Mouse (Mus musculus) heart, adult 8-10 months (tissue): ENCODE measurements at regions not wholly inside any gene's neighbourhood (a gene's known extent, or its start where the extent isn't known, plus 50 kb on each side); places are given as distances from the start of the nearest gene placed in this dataset.
A peak's percentile ranks its signal among the peaks of the same experiment; 100 is the strongest.

Source experiments
- DNase-seq: peaks from one replicate; pipeline ENCODE4 v3.0.0; 2022; ENCODE audit warnings: low spot score

DNA sequence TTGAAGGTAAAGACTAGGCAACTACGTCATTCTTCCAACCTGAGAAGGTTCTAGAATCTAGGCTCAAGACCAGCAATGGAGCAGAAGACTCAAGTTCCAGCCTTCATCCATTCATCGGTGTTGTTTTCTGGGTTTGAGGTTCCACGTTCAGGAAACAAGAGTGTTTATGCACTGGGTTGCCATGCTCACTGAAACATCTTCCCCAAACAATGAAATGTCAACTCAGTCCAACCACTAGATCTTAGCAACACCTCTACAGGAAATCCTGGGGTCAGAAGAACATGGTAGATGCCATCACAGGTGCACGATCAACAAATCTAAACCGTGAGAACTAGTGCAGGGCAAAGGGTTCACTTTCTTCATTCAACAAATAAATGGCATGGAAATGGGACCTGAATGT lies 304.8 kb upstream of the Klf3 start:
- DNase-seq: no peak

DNA sequence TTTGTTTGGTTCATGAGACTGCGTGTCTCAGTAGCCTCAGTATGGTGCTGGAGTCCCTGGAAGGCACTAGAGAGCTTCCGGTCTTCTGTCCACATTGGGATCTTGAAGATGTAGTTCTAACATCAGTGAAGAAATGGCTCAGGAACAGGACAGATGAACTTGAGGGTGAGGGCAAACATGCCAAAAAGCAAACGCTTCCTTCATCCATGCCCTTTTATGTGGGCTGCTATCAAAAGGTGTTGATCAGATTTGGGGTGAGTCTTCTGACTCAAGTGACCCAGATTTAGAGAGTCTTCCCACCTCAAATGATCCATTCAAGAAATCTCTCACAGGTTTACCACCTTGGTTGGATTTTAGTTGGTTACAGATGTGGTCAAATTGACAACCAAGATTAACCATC lies 304.1 kb upstream of the Klf3 start:
- DNase-seq: no peak

DNA sequence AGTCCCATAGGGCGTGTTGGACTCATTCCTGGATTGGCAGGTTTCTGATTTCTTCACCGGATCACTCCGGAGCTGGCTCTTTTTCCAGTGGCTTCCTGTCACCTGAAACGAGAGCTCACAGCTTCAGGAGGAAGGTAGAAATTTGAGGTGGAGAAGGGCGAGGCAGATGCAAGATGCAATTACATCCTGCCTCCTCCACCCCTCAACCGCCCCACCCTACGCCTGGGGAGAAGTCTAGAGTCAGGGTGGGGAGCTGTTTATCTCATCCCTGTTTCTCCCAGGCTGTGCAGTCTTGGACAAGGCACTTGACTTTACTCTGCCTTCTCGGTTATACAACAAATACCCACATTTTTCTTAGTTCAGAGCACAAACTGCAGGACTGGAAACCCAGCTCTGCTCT lies 302.8 kb upstream of the Klf3 start:
- no peak for DNase-seq

DNA sequence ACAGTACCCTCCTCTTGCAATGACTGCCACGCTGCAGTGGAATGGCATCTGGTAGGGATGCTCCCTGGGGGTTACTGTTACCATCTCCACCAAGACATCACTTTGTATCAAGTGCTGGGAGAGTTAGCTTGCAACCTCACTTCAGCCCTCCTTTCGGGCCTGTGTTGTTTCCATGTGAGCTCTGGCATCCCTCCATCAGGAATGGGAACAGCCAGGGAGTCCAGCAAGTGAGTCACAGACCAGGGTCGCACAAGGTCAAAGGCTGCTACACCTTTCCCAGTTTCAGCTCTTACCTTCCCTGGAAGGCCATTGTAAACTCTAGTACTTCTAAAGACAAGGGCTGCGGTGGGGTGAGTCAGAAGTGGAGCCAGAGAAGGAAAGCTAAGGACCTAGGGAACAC lies 302.3 kb upstream of the Klf3 start:
- DNase-seq: no peak

DNA sequence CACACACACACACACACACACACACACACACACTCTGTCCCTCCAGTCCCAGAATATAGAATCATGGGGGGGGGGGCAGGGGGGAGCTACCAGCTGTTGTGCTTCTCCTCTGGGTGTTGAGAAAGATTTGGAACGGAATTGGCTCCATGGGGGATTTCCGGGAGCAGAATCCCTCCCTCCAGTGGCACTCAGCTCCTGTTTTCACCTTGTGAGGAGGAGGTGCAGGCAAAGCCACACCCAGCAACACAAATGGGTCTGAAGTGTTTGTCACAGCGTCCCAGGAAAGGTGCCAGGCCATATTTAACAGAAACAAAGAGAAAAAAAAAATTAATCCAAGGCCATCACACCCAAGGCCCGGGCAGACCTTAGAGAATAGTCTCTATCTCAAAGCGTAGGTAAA lies 301.4 kb upstream of the Klf3 start:
- no peak for DNase-seq

DNA sequence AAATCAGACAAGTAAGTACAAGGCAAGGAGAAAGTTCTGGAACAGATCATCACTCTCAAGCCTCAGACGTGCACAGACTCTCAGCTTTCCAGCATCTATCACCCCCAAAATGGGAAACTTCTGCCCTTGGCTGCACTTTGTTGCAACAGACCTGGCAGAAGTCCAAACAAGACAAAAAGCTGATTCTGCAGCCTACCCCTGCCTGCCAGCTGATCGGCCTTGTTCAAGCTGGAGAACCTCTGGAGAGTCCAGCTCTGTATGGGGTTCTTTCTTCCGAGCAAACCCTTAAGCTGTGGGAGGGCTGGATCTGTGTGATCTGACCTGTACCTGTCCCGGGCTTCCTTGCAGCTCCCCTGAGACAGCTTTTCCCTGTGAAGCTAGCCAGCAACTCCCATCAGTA lies 299.7 kb upstream of the Klf3 start:
- DNase-seq: peak; percentile 73

DNA sequence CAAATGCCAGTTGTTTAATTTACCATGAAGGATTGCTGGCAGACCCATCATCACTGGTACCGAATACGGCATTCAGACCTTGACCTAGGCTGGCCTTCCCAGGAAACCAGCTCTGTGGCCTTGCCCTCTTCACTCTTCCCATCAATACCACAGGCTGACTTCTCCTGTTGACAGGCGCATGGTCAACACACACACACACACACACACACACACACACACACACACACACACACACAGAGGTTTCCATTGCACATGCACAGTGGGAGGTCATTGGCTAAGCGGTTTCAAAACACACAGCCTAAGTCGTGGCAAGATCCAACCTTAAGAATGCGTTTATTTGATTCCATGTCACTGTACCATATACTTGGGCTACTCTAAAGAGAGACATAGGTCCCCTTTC lies 298.7 kb upstream of the Klf3 start:
- DNase-seq: no peak

DNA sequence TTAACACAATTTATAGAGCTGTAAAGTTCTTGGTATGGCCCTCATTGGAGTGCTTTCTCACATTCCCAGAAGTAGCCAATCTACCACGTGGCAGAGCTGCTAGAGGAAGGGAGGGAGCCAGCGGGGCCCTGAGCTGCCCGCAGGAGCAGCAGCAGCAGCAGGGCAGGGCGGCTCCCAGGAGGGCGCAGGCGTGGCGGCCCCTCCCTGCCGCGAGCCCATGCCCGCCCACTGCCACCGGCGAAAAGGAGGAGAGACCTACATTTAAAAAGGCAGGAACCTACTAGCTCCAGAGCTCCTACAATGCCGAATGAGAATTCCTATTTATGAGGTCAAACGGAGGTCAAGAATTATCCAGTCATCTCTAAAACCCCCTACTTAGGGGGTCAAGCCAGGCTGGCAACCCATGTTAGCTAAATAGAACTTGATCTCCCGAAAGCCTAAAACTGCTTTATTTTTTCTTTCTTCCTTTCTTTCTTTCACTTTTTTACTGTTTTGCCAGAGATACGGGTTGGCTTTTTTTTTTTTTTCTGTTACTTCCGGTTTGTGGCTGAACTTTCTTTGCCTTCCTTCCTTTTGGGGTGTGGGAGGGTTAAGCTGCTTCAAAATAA lies 297.9 kb upstream of the Klf3 start:
- DNase-seq: no peak

DNA sequence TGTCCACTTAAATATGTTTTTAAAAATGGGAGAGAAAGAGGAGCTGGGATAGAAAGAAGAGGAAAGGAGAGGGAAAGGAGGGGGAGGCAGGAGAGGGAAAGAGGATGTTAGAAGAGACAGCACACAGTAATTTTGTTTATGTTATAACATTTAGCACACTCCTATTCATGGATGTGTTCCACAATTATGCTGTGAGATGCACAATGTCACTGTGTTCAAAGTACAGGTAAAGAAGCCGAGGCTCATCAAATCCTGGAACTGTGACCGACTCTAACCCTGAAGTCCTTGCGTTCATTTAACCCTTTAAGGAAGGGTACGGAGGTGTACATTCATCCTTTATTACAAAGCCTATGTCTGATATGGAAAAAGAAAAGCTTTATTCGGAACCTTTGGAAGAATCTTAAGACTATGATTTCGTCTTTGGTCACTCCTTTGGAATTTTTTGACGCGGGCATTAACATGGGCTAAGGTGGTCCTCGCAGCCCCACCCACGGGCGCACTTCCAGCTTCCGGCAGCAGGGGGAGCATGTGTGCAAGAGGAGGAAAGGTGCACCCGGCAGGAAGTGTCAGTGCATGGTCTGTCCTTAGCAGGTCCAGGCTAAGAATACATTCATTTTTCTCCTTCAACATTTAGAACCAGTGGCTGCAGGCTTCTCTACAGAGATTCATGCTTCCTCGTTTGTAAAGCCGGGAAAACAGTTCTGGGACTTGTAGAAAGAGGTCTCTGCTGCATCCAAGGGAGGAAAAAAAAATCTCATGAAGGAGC lies 297.2 kb upstream of the Klf3 start:
- peak; percentile 88 for DNase-seq

DNA sequence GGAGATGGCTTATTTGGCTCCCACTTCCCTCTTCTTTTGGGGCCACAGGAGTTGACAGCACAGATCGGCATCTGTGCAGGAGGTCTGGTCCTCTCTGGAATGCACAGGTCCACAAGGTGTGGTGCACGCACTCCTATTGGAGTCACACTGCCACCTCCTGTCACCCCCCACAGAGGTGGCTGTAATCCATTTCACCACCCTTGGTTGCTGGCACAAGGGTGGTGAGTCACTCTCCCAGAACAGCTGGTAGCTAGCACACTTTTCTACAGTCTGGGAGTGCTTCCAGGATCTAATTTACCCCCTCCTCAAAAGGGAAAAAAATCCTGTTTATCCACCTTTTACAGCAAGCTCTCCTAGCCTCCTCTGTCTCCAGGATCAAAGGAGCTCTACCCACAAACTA lies 294.6 kb upstream of the Klf3 start:
- DNase-seq: no peak

DNA sequence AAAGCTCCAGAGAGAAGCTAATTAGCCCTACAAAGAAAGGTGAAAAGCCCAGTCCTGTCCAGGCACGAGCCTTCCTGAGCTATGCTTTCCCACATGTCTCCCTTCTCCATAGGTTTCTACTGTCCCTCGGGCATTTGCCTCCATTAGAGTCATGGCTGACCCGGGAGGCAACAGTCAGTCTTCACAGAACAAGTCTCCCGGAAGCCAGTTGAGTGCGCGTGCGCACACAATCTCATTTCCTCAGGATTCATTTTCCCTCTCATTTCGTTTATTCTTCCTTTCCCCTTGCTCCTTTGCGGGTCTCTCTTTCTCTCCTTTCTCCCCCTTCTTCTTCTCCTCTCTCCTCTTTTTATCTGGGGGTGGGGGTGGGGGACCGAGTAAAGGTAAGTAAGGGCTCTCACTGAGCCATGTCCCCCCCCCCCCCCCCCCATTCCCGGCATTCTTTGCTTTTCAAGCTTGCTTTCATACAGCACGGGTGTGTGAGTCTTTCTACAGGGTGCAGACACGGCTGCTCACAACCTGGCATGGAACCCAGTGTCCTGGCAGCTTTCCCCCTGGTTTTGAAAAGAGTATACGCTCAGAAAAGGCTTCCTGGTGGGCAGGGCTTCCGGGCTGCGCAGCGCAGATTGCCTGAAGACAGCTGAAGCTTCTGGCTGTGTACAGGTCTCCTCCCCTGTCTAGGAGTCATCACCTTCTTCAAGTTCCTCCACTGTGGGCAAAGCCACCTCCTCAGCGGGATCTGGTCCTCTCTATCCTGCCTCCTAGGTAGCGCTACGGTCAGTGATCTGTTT lies 289.8 kb upstream of the Klf3 start:
- no peak for DNase-seq

DNA sequence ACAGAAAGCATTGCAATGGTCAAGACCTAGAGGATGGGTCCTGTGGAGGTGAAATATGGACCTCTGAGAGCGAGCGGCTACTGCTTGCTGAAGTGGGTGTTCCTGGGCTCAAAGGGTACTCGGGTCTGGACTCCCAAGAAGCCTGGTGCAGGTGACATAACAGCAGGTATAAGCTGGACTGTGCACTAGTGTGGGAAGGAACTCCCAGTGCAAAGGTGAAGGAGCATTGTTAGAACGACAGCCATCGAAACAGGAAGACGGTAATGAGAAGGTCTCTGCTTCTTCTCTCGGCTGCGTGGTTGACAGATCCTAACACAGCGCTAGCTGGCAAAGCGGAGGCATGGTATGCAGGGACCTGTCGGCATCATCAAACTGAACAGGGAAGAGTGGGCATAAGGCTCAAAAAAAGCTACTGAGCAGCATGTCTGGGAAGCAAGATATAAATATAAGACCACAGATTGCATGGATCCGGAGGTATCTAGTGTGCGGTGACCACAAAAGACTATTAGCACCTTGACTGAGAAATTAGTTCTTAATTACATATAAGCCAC lies 287.0 kb upstream of the Klf3 start:
- no peak for DNase-seq

DNA sequence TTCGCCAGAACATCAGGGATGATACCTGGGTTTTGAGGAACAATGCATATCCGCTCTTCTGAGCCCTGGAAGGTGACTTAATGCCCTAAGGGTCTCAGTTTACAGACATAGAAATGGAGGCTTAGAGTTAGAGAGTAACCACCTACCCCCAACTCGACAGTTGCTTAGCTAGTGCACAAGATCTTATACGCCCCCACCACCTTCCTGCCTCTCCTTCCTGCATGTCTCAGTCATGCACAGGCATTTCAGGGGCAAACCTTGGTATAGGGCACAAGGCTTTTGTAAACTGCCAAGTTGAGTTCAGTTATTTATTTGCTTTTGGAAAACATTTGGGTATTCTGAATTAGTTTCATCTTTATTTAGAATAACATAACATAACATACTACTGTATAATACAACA lies 285.9 kb upstream of the Klf3 start:
- DNase-seq: no peak

DNA sequence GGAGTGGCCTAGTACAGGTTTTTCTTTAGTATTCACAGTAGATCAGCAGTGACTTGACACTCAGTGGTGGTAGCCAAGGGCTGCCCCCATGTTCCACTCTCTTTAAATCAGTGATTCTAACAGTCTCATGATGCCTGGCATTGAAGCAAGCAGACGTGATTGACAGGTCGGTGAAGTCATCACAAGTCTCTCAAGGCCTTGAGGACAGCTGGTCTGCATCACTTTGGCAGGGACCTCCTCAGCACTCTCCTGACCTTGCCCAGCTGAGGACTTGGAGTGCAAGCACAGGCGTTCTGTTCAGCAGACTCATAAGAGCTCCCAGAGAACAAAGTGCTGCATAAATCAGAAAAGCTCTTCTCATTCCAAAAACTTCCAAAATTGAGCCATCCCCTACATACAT lies 285.4 kb upstream of the Klf3 start:
- DNase-seq: no peak

DNA sequence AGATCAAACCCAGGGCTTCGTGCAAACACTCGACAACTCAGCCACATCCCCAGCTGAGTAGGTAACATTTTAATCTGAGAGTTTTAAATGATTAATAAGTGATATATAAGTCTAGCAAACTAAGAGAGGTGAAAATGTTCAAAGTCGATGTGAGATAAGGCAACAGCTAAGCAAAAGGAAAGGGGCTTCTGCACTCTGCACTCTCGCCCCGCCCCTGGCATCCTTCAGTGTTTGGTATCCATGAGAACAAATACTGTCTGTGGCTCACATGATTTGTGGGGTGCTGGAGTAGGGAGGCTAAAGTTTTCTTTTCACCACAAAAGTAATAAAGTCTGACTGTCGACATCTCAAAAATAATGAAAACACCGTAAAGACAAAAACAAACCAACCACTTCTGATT lies 284.2 kb upstream of the Klf3 start:
- no peak for DNase-seq

DNA sequence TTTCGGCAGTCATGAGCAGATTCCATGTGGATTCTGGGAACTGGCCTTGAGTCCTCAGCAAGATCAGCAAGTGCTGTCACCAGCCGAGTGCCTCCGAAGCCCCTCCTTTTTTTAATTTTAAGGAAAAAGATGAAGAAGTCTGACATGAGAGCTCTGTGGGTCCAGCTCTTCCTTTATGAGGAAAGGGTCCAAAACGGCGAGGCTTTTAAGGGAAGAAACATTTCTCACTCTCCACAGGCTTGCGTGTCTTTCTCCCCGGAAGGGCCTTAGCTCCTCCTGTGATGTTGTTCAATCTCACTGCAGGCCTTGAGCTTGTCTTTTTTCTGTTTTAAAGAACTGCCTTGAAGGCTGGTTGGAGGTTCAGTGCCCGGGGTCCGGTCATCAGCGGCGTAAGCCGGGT lies 283.5 kb upstream of the Klf3 start:
- no peak for DNase-seq

DNA sequence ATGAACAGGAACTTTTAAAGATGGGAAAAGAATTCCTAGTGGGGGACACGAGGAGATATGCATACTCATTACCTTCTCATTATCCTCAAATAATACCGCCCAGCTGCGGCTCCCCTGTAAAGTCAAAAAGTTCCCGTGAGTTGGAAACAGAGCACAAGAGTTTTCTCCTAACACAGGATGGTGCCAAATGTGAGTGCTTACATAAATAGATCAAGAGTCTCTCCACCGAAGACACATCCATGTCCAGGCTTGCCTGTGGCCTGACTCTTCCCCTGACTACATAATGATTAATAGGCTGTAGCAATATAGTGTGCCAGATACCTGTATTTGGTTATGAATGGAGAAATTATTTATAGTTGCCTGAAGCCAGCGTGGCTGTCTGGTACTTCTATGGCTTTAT lies 281.8 kb upstream of the Klf3 start:
- no peak for DNase-seq

DNA sequence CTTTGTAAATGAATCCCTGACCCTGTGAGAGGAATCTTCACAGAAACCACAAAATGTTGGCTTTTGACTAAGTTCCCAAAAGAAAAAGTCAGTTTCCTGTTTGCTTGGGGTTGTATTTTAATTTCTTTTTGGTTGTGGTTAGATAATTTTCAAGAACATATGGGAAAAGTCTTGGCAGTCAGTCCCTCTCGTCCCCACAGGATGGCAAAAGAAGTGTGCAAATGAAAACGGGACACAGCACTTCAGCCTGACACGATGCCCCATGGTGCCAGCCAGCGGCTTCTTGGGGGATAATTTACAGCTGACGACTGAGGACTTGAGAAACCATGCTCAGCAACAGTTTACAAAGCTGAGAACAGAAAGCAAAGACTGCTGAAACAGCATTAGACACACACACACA lies 281.2 kb upstream of the Klf3 start:
- DNase-seq: no peak

DNA sequence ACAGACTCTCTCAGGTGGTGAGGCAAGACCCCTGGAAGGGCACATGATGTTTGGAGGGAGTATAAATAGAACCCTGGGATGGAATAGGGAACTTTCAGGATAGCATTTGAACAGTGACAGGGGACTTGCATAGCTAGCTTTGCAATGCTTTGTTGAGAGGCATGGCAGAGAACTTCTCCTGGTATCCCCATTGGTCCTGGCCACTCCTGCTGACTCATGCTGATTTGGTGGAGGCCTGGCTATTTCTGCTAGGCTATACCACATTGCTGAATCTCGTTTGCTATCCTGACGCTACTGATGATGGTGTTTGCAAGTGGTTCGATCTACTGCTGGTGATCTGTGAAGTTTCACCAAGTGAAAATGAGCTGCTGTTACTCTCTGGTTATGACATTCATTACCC lies 276.7 kb upstream of the Klf3 start:
- DNase-seq: no peak

DNA sequence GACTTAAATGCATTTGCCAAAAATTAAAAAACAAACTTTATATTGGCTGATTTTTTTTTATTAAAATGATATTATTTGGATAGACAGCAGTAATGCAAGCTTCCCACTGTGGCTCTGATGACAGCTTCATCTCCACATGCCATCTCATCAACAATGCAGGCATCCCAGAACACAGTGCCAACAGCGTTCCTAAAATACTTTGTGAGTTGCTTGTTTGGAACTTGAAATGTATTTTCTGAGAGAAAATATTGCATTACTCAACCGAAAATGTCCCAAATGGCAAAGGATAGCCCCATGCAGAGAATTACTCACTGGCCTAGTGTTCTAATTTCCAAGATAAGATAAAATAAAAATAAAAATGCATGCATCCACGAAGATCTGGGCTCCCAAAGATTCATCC lies 275.2 kb upstream of the Klf3 start:
- no peak for DNase-seq

DNA sequence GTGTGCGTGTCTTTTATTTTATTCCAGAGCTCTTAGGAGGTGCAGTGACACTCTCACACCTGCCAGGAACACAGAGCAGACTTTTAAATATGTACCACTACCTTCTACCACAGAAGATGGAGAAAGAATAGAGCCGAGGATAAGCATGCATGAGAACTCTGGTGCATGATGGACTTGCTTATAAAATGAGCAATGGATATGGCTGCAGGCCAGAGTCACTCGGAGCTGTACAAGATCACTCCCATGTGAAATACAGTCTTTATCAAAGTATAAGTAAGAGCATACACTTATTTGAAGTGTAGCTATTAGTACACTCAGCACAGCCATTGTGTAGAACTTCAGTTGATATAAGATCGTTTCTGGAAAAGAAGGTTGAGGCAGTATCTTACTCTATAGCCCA lies 268.8 kb upstream of the Klf3 start:
- no peak for DNase-seq

DNA sequence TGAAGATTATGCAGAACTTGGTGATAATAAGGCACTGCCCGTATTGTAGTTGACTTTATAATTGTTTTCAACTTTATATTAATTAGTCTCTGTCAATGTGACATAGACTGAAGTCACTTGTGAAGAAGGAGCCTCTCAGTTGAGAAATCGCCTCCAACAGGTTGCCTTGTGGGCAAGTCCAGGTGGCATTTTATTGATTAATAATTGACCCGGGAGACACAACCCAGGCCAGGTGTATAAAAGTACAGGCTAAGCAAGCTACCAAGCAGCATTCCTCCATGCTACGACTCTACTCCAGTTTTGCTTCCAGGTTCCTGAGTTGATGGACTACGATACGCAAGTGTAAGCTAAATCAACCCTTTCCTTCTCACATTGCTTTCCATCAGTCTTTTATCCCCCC lies 268.2 kb upstream of the Klf3 start:
- no peak for DNase-seq

DNA sequence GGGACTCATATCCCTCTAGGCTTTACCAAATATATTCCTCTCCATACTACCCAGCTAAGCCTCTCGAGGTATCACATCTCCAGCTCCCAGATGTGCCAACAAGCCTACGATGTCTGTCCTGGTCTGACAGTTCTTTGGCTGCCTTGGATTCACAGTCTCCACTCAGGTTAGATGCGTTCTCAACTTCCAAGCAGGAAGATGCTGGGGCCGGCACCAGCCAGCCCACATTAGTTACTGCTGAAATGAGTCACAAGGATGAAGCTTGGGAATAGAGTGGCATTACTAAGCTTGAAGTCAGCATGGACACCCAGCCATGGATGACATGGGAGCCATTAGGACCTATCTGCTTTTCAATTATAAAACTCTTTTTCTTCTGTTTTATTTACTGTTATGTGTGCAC lies 267.6 kb upstream of the Klf3 start:
- DNase-seq: no peak
